Mouse (Mus musculus): ENCODE data around the gene Dnah10. TPM values are rescaled to one million over a fixed set of nuclear protein-coding genes. Genes with fewer than 3 reads are reported as not detected.

Dnah10 gene
- polyA plus RNA-seq, 1 experiment = not detected

DNA sequence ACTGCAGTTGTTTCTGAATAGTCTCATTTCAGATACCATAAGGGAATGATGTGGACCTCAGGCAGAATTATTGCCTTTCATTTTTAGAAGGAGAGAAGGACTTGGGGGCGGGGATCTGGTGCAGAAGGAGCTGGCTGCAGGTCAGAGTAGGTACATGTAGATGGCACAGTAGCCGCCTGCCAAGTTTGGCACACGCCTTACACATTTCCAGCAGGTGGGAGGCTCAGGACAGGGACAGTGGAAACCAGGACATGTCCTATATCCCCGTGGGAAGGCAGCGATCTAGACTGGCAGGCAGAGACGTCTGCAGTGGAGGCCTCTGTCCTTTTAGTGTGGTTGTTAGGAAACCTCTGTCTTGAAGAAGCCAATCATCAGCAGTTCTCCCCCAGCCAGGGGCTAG lies 154.9 kb downstream of the Dnah10 start:
- Histone ChIP-seq H3K27ac (ENCODE audit: control insufficient read depth, insufficient read depth, low read depth, low read length, poor library complexity) (no peak overlapping the region), H3K4me3 (replicated peaks; ENCODE audit: control insufficient read depth, low read depth, low read length) (no peak overlapping the region), H3K4me1 (ENCODE audit: control insufficient read depth, insufficient read depth, low read length) (no peaks in the 10 kb centered on the region)
- TF ChIP-seq CTCF (IDR thresholded peaks at IDR 0.05; ENCODE audit: control insufficient read depth, insufficient read depth, low read length) (no peak), POLR2A (IDR thresholded peaks at IDR 0.05; ENCODE audit: borderline replicate concordance, control insufficient read depth, low read depth, low read length) (no peak)
- WGBS = 88% methylated on average over 6 of the region's 6 CpGs

DNA sequence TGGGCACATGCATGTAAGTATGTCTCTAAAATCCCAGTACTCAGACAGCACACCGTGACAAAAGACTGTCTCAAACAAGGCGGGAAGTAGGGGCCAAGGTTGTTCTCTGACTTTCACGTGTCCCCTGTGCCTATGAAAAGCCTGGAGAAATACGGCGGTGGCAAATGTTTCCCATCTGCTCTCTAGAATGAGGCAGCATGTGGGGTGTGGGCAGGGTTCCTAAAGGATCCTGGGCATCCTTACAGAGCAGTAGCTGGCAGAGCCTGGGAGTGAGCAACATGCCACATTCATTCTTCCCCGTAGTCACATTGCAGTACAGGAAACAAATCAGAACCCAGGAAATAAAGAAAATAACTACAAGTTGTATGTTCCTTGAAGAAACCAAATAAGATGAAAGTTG lies 159.0 kb downstream of the Dnah10 start:
- no peaks in the 10 kb centered on the region for H3K4me1 ChIP-seq (ENCODE audit: control insufficient read depth, insufficient read depth, low read length)
- no peak overlapping the region for H3K27ac ChIP-seq (ENCODE audit: control insufficient read depth, insufficient read depth, low read depth, low read length, poor library complexity)
- H3K4me3 ChIP-seq (replicated peaks; ENCODE audit: control insufficient read depth, low read depth, low read length) = no peak overlapping the region
- 92% methylated on average over 6 of the region's 6 CpGs for WGBS
- TF ChIP-seq CTCF (IDR thresholded peaks at IDR 0.05; ENCODE audit: control insufficient read depth, insufficient read depth, low read length) = no peak
- TF ChIP-seq POLR2A (IDR thresholded peaks at IDR 0.05; ENCODE audit: borderline replicate concordance, control insufficient read depth, low read depth, low read length) = no peak

Other genes with a start within 250 kb of the Dnah10 start
- 13.5 and 18.3 TPM in 2 replicates for gene Rilpl2, start 246.7 kb upstream of the Dnah10 start, polyA plus RNA-seq (2011; ENCODE audit: insufficient read depth, insufficient read length, low replicate concordance, missing spikeins)
- 12.7 and 24.2 TPM in 2 replicates for gene Snrnp35, start 242.0 kb upstream of the Dnah10 start, polyA plus RNA-seq (2011; ENCODE audit: insufficient read depth, insufficient read length, low replicate concordance, missing spikeins)
- 1.4 and 6.2 TPM in 2 replicates for gene Rilpl1, start 193.7 kb upstream of the Dnah10 start, polyA plus RNA-seq (2011; ENCODE audit: insufficient read depth, insufficient read length, low replicate concordance, missing spikeins)
- 117 TPM in 2 replicates for gene Tmed2, start 184.4 kb upstream of the Dnah10 start, polyA plus RNA-seq (2011; ENCODE audit: insufficient read depth, insufficient read length, low replicate concordance, missing spikeins)
- 11.7 and 22.9 TPM in 2 replicates for gene Ddx55, start 172.2 kb upstream of the Dnah10 start, polyA plus RNA-seq (2011; ENCODE audit: insufficient read depth, insufficient read length, low replicate concordance, missing spikeins)
- 14.9 and 16.6 TPM in 2 replicates for gene Eif2b1, start 146.0 kb upstream of the Dnah10 start, polyA plus RNA-seq (2011; ENCODE audit: insufficient read depth, insufficient read length, low replicate concordance, missing spikeins)
- gene Gtf2h3, start 145.9 kb upstream of the Dnah10 start, polyA plus RNA-seq (2011; ENCODE audit: insufficient read depth, insufficient read length, low replicate concordance, missing spikeins) = 7.8 and 8.3 TPM in 2 replicates
- gene Atp6v0a2, start 96.5 kb upstream of the Dnah10 start, polyA plus RNA-seq (2011; ENCODE audit: insufficient read depth, insufficient read length, low replicate concordance, missing spikeins) = 10.5 and 23.4 TPM in 2 replicates
- 2.8 and 2.9 TPM in 2 replicates for gene Ccdc92, start 137.3 kb downstream of the Dnah10 start, polyA plus RNA-seq (2011; ENCODE audit: insufficient read depth, insufficient read length, low replicate concordance, missing spikeins)
- gene Zfp664, start 137.6 kb downstream of the Dnah10 start, polyA plus RNA-seq (2011; ENCODE audit: insufficient read depth, insufficient read length, low replicate concordance, missing spikeins) = 10.8 and 12.2 TPM in 2 replicates